Mouse (Mus musculus) lung, postnatal 0 days (tissue): ENCODE measurements around the gene Slc11a2.

ENCODE experiments used
- CTCF ChIP-seq: IDR thresholded peaks from 2 replicates; pipeline ENCODE4 v1.5.1; 2016; ENCODE audit warnings: antibody characterized with exemption, mild to moderate bottlenecking
- EP300 ChIP-seq: IDR thresholded peaks from 2 replicates; pipeline ENCODE4 v1.6.1; 2016; ENCODE audit warnings: antibody characterized with exemption, mild to moderate bottlenecking, control low read depth

GRCm38 (mm10) chr15:100402798-100403197 lies 22.1 kb downstream of the Slc11a2 start:
- TF ChIP-seq CTCF (no peak), EP300 (no peak)
